7 mouse cellular contexts compared by ENCODE assay signal in the genomic region with DNA sequence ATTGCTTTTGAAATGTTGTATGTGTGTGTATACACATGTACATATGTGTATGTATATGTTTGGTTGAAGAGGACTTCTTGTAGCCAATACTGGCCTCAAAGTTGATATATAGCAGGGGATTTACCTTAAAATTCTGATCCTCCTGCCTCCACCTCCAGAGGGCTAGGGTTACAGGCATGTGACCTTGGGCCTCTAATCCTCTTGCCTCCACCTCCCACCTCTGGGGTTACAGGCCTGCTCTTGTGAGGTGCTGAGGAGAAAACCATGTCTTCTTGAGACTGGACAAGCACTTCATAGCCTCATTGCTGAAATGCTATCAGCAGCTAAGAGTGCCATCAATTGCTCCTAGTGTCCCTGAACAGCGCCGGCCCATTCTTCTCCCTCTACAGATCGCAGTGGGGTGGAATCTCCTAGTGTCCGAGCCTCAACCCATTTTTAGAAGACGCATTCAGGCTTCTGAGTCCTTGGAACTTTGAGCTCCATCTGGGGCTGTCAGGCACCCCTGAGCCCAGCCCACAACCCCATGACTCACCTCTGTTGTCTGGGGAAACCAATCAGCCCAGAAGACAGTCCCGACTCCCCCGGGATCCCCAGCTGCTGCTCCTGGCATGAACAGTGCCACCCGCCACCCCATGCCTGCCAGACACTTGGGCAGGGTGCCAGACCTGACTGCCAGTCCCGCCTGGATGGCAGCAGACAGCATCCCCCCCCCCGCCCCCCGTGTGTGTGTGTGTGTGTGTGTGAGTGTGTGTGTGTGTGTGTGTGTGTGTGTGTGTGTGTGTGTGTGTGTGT. TPM values are rescaled to one million over a fixed set of nuclear protein-coding genes. Genes with fewer than 3 reads are reported as not detected.
DNase-seq lines count a peak whose midpoint lies in the region; ATAC-seq and TF ChIP-seq lines count a peak whose summit lies in the region.

No protein-coding gene starts in this region.

- peaks cover 27% of the 10 kb centered on the region for H3K4me1 ChIP-seq in embryonic facial prominence, embryonic 10.5 days
- no peaks in the 10 kb centered on the region for H3K4me1 ChIP-seq in intestine, postnatal 0 days (replicated peaks; ENCODE audit: control insufficient read depth, insufficient read depth, low read length)

- H3K27me3 ChIP-seq in embryonic facial prominence, embryonic 10.5 days (replicated peaks; ENCODE audit: low read depth, poor library complexity, severe bottlenecking): peaks cover 49% of the 10 kb centered on the region
- H3K27me3 ChIP-seq in intestine, postnatal 0 days (replicated peaks; ENCODE audit: control insufficient read depth, insufficient read depth, low read length): 0 out of 2 replicates have a peak, but pooled peaks cover 11% of the 10 kb centered on the region

- no peaks in the 10 kb centered on the region for H3K9me3 ChIP-seq in embryonic facial prominence, embryonic 10.5 days
- no peaks in the 10 kb centered on the region for H3K9me3 ChIP-seq in intestine, postnatal 0 days (ENCODE audit: control insufficient read depth)

- no peak overlapping the region for H3K27ac ChIP-seq in embryonic facial prominence, embryonic 10.5 days (replicated peaks)
- no peak overlapping the region for H3K27ac ChIP-seq in intestine, postnatal 0 days (ENCODE audit: low read depth, low read length)

- no peak overlapping the region for H3K9ac ChIP-seq in intestine, postnatal 0 days (ENCODE audit: low read depth, low read length)

- DNase-seq in adrenal gland, adult 8-10 months: peak; percentile 75
- DNase-seq in embryonic facial prominence, embryonic 10.5 days (ENCODE audit: low spot score): no peak
- DNase-seq in heart, adult 11 months: peak; percentile 97
- peak; percentile 83 to 95 for DNase-seq in left cerebral cortex, postnatal 10 days (ENCODE audit: extremely low spot score in 1 of 2, low spot score in 2 of 2)
- DNase-seq in naive thymus-derived CD4-positive, alpha-beta T cell, adult 2 months (ENCODE audit: low read depth): peak; percentile 37
- DNase-seq in testis, postnatal 14 days (ENCODE audit: low spot score): peak; percentile 47

- H3K4me2 ChIP-seq in intestine, postnatal 0 days (replicated peaks; ENCODE audit: low read depth): 0 out of 2 replicates have a peak overlapping the region, but pooled peaks have one; percentile 13

- intact Hi-C loops in left cerebral cortex, postnatal 10 days (cut with DNase I): no loop called here

- no peak for TF ChIP-seq CTCF in intestine, postnatal 0 days (IDR thresholded peaks at IDR 0.05; ENCODE audit: low read depth)

- ATAC-seq in intestine, postnatal 0 days: peak; percentile 68

- H3K4me3 ChIP-seq in embryonic facial prominence, embryonic 10.5 days: peak overlapping the region; percentile 34; the same call in 1 of the 2 replicates
- no peak overlapping the region for H3K4me3 ChIP-seq in intestine, postnatal 0 days (ENCODE audit: low read depth, low read length)

- H3K36me3 ChIP-seq in embryonic facial prominence, embryonic 10.5 days (replicated peaks): no peaks in the 10 kb centered on the region
- no peaks in the 10 kb centered on the region for H3K36me3 ChIP-seq in intestine, postnatal 0 days (ENCODE audit: control insufficient read depth, insufficient read depth)

- WGBS in embryonic facial prominence, embryonic 10.5 days: 57% methylated on average over 11 of the region's 11 CpGs
- 45% methylated on average over 10 of the region's 11 CpGs for WGBS in intestine, postnatal 0 days

RNA-seq across cellular contexts. Expression of a gene that starts 30.6 kb away (rescaled TPM):
- total RNA-seq in adrenal gland, adult 8-10 months (2022): 10 to 100 TPM; 29.4 to 57.0 (median 38.3) TPM
- 1.4 and 2.1 TPM in 2 replicates for polyA plus RNA-seq in embryonic facial prominence, embryonic 10.5 days (2016; fragmentation: Nextera tagmentation; extraction: Ambion mirVana)
- polyA plus RNA-seq in intestine, postnatal 0 days (2015; fragmentation: Nextera tagmentation; extraction: Ambion mirVana): 5.9 and 6.4 TPM in 2 replicates
- total RNA-seq in left cerebral cortex, postnatal 10 days (2021): 10 to 100 TPM; 40.5 to 44.0 TPM
